Mouse (Mus musculus) embryo, embryonic 11 days (tissue): ENCODE results near the gene Gm973.
A peak's percentile ranks its signal among the peaks of the same experiment; 100 is the strongest.

Experiments used
- DNase-seq: peaks from one replicate; pipeline ENCODE4 v3.0.0-alpha.2; 2015

The Gm973 gene

GRCm38 (mm10) chr1:59495970-59496369 is 20.1 kb upstream of the Gm973 start:
- DNase-seq = no peak

GRCm38 (mm10) chr1:59497741-59498613 is 18.1 kb upstream of the Gm973 start:
- DNase-seq = no peak

- DNase-seq = no peak
Observed at GRCm38 (mm10) chr1:59499327-59499726, 16.7 kb upstream of the Gm973 start.

GRCm38 (mm10) chr1:59502355-59502754 is 13.7 kb upstream of the Gm973 start:
- no peak for DNase-seq

GRCm38 (mm10) chr1:59503659-59504301 is 12.3 kb upstream of the Gm973 start:
- no peak for DNase-seq

DNA sequence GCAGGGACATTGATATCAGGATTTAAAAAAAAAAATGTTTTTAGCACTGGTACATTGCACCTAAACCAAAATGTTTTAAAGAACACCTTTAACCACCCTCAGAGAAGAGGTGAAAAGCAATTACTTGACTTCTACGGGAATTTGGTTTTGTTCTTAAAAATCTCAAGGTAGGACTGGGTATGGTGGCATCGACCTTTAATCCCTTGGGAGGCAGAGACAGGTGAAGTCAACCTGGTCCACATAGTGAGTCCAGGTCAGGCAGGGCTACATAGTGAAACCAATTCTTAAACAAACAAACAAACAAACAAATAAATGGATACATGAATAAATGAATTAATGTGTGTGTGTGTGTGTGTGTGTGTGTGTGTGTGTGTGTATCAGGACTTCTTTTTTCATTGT is 11.8 kb upstream of the Gm973 start:
- no peak for DNase-seq

DNA sequence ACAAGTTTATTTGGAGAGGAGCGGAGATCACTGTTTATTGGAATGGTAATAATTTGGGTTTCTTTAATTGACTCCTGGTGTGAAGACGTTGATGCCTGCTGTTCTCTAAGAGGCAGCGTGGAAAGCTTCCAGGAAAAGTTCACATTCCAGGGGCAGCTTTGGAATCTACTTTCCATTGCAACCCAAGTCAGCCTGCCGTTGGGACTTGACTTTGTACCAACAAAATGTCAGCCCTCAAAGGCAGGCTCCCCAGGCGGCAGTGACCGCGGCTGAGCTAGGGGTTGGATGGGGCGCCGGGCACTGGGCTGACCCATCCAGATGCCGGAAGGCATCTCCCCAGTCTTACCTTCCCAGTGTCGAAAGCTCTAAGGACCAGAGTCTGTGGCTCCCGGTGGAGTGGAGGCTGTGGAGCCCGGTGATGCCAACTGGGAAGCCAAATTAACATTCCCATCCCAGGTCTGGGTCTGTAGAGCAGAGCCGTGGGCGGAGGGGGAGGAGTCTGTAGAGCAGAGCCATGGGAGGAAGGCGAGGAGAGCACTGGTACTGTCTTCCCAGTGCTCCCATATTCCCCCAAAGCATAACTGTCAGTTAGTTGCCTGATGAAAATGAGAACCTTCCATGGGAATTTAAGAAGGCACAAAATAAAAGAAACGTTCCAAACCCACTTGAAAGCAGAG is 7.5 kb upstream of the Gm973 start:
- no peak for DNase-seq

GRCm38 (mm10) chr1:59511566-59512270 is 4.3 kb upstream of the Gm973 start:
- DNase-seq = no peak

GRCm38 (mm10) chr1:59520226-59520837 is 4.3 kb downstream of the Gm973 start:
- DNase-seq = no peak

- DNase-seq = no peak
Observed at GRCm38 (mm10) chr1:59522456-59522855, 6.4 kb downstream of the Gm973 start.

DNA sequence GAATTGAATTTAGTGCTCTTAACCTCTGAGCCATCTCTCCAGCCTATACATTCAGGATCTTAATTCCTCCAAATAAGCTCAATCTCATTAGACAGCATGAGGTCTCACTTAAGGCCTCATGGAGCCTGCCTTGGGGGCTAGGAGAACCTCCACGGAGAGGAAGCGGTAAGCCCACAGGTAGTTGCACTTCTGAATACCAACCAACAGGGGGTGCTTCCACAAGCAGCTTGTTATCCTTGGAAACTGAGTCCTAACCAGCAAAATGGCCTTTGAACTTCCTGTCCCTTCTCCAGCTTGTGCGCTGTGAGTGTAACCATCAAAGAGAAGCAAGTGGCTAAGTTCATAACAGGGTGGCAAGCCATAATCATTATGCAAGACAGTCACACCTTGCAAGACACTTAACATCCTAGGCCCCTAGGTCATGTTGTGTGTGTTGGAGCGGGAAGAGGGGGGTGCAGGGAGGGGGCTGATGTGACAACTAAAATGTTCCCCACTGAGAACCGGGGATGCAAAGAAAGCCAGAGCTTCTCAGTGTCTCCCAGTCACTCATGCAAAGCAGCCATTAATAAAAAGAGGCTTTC is 7.4 kb downstream of the Gm973 start:
- no peak for DNase-seq

DNA sequence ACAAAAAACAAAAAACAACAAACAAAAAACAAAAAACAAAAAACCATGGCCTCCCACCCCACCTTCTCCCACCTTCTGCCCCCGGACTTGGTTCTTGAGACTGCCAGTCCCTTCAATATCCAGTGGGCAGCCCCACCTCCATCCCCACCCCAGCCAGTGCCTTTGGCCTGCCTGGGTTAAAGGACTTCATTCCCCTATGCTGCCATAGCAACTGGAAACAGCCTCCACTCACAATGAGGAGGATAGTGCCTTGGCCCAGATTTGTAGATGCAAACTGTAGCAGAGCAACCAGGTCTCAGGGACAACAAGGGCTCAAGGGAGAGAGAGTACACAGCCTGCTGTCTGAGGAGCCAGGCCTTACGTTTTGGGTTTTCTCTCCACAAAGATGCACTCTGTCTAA is 8.0 kb downstream of the Gm973 start:
- peak; percentile 45 for DNase-seq

- DNase-seq = no peak
Observed at GRCm38 (mm10) chr1:59524759-59525158, 8.7 kb downstream of the Gm973 start.

GRCm38 (mm10) chr1:59527219-59527618 is 11.2 kb downstream of the Gm973 start:
- no peak for DNase-seq

DNA sequence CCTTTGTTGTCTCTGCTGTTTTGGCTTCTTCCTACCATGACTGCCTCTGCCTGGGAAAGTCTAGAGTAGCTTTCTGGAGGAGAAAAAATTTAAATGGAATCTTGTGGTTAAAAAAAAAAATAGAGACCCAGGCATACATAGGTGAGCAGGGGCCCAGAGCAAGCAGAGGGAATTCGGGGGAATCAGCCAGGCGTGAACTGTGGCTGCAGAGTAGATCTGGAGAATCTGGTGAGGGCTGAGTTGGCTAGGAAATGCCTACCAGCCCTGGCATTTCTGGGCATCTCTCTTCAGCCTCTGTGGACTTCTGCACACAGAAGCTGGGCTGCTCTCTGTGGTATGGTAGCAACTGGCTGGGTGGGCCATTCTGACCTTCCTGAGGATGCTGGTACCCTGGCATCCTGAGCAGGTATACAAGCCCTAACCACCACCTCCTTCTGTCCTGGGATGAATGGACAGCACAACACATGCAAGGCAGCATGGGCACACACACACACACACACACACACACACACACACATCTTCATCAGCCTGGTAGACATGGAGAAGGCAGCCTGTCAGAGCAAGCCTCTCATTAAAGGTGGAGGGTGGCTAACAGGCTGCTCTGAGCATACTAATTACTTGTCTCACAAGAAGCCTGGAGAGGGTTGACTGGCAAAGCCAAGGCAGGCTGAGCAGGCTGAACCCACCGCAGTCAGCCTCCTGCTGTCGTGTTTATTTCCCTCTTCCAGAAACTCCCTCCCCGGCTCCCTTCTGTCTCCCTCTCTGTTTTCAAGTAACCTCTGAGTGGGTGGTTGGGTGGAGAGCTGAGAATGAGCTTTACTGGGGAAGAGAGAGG is 19.1 kb downstream of the Gm973 start:
- no peak for DNase-seq

DNA sequence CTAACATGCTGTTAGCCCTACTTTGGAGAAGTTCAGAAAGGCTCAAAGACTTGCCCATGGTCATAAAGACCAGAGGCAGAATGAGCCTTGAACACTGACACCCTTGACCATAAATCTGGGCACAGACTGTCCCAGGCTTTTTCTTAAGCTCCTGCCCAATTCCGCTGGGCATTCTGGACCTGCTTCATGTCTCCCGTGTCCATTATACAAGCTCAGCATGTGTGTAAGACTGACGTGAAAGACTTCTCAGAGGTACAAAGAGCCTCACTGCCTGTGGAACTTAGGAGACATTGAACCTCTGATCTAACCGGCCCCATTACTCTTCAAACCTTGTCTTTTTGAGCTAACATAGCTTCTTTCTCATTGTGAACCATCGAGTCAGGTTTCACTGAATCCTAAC is 22.3 kb downstream of the Gm973 start:
- no peak for DNase-seq

- no peak for DNase-seq
Observed at GRCm38 (mm10) chr1:59540537-59541148, 24.6 kb downstream of the Gm973 start.

DNA sequence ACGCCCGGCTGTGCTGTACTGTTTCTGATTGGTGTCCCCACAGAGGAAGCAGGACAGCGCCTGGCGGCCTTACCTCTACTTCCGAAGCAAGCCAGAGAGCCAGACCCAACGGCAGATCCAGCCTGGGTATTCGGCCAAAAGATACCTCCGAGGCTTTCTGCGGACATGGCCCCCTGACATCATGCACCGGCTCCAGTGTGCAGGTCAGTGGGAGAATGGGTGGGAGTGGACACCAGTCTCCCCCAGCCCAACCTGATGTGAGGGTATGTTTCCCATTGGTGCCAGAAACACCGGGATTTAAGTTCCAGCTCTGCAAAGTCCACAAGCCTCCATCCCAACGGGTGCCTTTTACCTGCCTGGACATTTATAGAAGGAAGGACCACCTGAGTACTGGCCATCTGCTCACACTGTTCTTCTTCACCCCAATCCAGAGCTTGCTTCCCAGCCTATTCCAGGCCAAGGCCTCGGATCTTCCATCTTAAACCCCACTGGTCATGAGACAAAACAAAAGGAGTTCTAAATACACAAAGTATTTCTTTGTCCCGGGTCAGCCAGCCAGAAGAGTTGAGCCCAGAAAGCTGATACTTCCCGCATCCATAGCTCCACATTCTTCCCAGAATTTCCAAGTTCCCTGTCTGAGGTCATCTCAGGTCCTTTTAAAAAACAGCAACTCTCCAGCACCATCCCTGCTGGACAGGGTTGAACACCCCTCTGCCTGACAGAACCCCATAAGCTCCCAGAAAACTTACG is 25.4 kb downstream of the Gm973 start:
- DNase-seq = no peak

GRCm38 (mm10) chr1:59542231-59542630 is 26.2 kb downstream of the Gm973 start:
- no peak for DNase-seq

GRCm38 (mm10) chr1:59543911-59544310 is 27.8 kb downstream of the Gm973 start:
- DNase-seq = no peak
